Mouse (Mus musculus) ovary, postnatal 10 days (tissue): ENCODE results near the gene Cnot10.
"Not testable (repeated sequence)": the region's sequence is repeated elsewhere in the genome, so short reads cannot be mapped to it uniquely, and the experiment has no call there.

Experiments used
- DNase-seq: peaks from one replicate; pipeline ENCODE4 v3.0.0; 2022; ENCODE audit warnings: low spot score

The Cnot10 gene

GRCm38 (mm10) chr9:114649371-114649770 lies 9.4 kb upstream of the Cnot10 start:
- DNase-seq = no peak

- not testable (repeated sequence) for DNase-seq
Measured at GRCm38 (mm10) chr9:114648472-114648871, 8.5 kb upstream of the Cnot10 start.

DNA sequence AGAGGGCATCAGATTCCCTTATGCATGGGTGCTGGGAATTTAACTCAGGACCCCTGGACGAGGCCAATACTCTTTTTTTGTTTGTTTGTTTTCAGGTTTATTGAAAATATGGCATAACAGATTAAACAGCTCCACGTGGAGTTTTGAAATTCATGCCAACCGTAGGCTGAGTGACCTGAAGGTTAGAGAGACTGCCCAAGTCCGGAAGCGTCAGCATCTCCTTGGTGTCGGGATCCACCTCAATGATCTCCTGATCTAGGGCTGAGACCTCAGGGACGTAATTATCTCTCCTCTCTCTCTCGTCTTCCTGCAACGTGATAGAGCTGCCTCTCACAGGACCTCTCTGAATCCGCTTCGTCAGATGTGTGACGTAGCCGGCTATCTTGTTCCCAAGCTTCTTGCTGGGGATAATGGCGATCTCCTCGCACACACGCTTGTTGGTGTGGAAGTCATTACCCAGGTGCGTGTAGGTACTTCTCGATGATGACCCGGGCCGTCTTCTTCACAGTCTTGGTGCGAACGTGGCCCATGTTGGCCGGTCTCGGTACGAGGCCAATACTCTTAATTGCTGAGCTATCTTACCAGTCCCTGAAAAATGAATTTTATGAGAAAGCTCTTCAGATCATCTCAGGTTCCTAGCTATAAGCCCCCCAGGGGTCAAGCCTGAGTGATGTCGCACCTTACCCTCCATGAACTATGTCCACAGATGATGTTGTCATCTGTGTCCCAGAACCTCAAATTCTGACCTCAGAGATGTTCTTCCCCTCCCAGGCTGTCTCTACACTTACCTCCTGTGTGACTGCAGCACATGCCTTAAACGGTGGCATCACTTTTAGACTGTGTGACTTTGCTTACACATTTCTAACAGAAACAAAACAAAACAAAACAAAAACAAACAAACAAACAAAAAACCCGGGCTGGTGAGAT lies 7.8 kb upstream of the Cnot10 start:
- DNase-seq = no peak

DNA sequence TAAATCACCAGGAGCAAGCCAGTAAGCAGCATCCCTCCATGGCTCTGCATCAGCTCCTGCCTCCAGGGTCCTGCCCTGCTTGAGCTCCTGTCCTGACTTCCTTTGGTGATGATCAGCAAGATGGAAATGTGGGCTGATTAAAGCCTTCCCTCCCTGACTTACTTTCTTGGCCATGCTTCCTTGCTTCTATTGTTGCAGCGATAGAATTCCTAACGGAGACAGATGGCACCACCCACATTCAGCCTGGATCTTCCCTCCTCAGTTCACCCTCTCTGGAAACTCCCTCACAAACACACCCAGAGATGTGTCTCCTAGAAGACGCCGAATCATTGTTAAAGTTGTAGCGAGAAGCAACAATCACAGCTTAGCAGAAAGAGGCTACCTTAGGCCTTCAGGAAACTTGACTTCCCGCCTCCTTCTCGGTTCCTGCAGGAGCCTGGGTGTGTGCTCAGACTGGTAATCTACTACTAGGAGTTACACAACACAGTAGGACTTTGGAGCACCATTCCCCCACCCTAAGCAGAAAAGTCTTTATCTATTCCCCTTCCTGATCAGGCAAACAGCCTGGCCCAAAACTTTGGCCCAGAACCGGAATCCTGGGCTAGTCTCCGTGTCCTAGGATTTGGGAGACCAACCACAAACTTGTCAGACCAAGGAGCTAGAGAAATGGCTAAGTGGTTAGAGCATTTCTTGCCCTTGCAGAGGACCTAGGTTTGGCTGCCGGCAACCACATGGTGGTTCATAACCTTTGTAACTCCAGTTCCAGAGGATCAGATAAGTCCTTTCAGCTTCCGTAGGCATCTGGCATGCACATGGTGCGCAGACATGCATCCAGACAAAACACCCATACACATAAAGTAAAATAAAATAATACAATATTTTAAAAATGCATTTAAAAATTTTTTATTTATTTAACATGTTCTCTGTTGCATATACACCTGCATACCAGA lies 6.8 kb upstream of the Cnot10 start:
- no peak for DNase-seq

DNA sequence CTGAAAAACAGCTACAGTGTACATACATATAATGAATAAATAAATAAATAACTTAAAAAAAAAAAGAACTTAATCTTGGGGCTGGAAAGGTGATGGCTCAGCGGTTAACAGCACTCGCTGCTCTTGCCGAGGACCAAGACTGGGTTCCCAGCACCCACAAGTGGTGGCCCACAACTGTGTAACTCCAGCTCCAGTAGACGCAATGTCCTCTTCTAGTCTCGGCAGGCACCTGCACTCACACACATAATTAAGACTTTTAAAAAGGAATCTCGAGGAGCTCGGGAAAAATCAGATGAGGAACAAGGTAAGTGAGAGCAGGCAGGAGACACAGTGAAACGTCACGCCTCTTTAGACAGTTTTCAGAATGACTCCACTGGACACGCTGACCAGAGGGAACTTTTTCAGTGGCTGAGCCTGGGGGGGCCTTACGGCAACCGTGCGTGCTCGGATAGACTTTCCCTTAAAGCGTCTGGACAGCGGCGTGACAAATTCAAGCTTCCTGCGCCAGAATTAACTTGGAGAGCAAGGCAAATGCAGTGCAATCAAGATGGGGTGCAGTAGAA lies 717 bp downstream of the Cnot10 start:
- DNase-seq = no peak

- DNase-seq = no peak
Measured at GRCm38 (mm10) chr9:114636751-114637150, 3.2 kb downstream of the Cnot10 start.

- DNase-seq = no peak
Measured at GRCm38 (mm10) chr9:114636150-114636549, 3.8 kb downstream of the Cnot10 start.

DNA sequence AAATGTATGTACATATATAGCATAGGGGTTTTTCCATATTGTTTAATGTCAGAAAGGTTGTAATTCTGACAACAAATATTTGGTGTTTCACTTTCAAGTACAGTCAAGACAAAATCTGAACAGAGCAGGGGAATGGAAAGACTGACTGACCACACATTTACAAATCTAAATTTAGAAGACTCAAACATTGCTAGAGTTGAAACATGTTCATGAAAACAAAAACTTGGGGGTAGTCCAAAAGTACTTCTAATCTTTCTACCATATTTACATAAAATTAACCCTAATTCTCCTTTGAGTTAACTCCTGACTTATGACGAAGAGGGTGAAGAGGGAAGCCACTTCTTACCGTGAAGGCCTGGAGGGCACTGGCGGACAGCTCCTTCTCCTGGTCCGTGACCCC lies 7.7 kb downstream of the Cnot10 start:
- no peak for DNase-seq

DNA sequence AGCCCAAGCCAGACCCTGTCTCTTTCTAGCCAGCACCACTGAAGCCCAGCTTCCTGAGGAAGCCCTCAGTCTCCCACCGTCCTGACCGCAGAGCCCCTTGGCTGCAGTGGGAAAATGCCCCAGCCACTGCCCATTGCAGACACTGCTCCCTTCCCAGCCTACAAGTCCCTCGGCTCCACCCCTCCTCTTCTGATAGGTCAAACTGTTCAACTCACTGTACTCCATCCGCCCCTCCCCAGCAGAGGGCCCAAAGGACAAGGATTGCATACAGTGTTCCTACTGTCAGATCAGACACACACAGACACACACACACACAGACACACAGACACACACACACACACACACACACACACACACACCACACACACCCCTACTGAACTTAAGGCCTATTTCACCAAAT lies 13.3 kb downstream of the Cnot10 start:
- no peak for DNase-seq

GRCm38 (mm10) chr9:114624178-114624577 lies 15.8 kb downstream of the Cnot10 start:
- no peak for DNase-seq

DNA sequence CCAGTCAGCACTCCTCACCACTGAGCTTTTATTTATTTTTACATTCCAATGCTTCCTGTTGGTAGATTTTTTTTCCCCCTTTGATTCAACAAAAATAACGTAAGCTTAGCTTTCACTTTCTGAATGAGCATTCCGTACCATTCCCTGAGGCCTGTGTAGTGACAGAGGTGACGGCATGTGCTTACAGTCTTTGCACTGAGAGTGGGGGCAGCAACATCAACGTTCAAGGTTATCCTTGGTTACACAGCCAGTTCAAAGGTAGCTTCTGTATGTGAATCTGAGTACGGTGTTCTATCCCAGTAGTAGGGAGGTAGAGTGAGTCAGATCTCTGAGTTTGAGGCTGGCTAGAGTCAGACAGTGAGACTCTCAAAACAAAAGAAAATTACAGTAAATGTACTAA lies 18.8 kb downstream of the Cnot10 start:
- DNase-seq = no peak

DNA sequence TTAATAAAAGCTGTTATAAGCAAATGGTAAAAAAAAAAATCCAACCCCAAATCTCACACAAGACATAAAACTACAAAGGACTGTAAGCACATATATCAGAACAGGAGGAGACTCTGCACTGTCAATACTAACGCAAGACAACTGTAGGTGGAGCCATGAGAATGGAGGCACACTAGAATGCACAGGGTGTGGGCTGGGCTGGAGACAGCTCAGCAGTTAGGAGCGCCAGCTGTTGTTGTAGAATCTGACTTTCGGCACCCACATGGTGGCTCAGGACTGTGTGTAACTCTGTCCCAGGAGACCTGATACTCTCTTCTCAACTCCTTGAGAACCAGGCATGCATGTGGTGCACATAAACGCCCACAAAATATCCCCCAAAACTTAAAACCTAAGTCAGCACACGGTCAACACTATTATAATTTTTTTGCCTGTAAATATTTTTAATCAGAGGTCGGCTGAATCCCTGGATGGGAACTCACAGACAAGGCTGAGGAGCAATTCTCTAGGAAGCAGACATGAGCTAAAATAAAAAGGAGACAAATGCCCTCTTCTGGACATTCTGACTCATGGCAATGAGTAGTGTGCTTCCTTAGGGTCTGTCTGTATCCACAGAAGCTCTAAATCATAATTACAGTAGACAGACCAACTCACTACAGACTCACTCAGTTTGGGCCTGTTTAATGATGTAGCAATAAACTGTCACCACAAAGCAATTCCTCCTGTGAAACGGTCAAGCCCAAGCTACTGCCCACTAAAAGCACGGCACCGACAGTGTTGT lies 25.6 kb downstream of the Cnot10 start:
- DNase-seq = no peak

DNA sequence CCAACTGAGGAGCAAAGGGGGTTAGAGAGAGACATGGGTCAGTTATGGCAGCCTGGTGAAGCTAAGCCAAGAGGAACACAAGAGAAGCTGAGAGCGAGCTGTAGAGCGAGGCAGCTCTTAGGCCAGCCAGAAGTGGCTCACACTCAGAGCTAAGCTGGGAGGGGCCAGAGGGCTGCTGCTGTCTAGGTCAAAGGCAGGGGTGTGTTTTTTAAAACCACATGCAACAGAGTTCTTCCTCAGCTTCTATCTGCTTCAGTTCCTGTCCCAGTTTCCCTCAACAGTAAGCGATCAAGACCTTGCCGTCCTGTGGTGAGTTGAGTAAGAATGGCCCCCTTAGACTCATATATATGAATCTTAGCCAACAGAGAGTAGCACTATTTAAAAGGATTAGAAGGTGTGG lies 27.0 kb downstream of the Cnot10 start:
- no peak for DNase-seq

DNA sequence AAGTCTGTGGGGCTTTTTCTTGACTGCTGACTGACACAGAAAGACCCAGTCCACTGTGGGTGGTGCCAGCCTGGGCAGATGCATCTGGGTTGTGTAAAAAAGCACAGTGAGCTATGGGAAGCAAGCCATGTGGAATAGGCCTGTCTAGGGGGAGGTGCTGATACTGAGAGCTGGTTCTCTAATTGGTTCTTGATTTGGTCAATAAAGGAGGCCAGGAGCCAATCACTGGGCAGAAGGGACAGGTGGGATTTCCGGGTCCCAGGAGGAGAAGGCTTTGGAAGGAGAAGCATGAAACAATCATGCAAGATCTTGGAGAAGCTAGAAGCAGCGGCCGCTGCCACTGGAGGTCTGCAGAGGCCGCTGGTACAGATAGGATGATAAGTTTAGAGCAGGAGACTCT lies 27.4 kb downstream of the Cnot10 start:
- DNase-seq = no peak

- DNase-seq = no peak
Measured at GRCm38 (mm10) chr9:114610266-114610665, 29.7 kb downstream of the Cnot10 start.

GRCm38 (mm10) chr9:114603876-114604540 lies 36.0 kb downstream of the Cnot10 start:
- no peak for DNase-seq

- no peak for DNase-seq
Measured at GRCm38 (mm10) chr9:114601096-114601495, 38.9 kb downstream of the Cnot10 start.

DNA sequence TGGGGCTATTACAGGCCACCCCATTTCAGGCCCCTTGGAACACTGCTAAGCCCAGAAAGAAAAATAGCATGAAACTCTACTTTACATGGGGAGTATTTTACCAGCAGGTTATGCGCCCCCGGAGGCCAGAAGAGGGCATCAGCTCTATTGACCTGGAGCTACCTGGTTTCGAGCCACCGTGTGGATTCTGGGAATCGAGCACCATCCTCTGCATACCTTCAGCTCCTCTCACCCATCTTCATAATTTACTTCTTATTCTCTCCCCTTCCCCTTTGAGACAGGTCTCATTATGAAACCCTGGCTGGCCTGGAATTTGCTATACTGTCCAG lies 55.0 kb downstream of the Cnot10 start:
- DNase-seq = no peak

- DNase-seq = no peak
Measured at GRCm38 (mm10) chr9:114584183-114585016, 55.6 kb downstream of the Cnot10 start.

GRCm38 (mm10) chr9:114583812-114584182 lies 56.2 kb downstream of the Cnot10 start:
- peak; percentile 52 for DNase-seq
